Mouse (Mus musculus): ENCODE measurements around the gene Dennd6b.

The Dennd6b gene

GRCm38 (mm10) chr15:89152312-89152711 is 44.0 kb downstream of the Dennd6b start:
- no peak for DNase-seq

- DNase-seq, result no peak
Measured at GRCm38 (mm10) chr15:89150041-89150390, 46.3 kb downstream of the Dennd6b start.

- peak; percentile 48 for DNase-seq
Measured at GRCm38 (mm10) chr15:89149271-89150040, 46.8 kb downstream of the Dennd6b start, which contains the start of gene Mapk11. TSS of gene Mapk11 (minus strand) at chr15:89149628.

DNA sequence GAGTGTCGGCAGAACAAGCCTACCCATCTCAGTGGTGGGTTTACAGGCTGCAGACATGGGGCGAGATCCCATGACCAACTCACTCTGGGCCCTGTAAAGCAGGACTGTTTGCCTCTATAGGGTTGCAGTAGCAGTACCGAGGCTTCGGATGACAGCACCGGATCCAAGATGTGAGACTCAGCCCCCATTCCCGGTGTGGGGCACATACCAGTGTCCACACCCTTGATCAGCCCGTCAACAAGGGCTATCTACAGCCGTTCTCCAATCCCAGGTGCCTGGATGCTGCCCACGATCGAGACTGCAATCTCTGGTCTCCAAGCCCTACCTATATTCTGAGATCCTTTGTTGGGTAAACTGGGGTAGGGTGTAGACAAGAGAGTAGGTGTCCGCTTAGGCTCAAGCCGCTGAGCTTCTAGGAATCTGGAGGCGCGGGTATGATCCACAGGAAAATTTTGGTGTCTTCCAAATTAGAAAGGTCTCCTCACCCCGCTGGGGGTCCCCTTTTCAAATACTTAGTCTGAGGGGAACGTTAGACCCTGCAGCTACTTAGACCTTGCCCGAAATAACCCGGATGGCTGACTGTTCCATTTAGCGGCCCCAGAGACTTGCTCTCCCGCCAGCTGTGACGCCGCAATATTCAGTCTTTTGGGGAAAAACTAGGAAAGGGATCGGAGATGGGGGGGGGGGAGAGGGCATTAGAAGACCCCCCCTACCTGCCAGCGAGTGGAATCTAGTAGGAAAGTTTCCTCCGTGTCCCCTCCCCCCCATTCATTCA is 47.6 kb downstream of the Dennd6b start:
- DNase-seq, result no peak

- peak; percentile 50 for DNase-seq
Measured at GRCm38 (mm10) chr15:89147895-89148294, 48.4 kb downstream of the Dennd6b start.

- DNase-seq, result no peak
Measured at GRCm38 (mm10) chr15:89147456-89147855, 48.8 kb downstream of the Dennd6b start.

DNA sequence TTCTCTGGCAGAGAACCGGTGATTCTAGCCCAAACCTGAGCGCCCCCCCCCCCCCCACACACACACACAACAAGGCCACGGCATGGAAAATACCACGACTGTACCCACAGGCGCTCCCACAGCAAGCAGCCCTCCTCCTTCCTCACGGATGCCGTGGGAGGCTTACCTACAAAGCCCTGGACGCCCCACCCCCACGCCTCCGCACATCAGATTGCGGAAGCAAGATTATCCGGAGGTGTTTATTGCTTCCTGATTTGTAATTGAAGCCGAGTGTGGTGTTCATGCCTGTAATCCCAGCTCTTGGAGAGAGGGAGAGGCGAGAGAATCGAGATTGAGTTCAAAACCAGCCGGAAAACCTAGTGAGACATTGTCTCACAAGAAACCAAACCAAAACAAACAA is 49.3 kb downstream of the Dennd6b start:
- peak; percentile 41 for DNase-seq

- peak; percentile 53 for DNase-seq
Measured at GRCm38 (mm10) chr15:89146537-89146936, 49.8 kb downstream of the Dennd6b start.

DNA sequence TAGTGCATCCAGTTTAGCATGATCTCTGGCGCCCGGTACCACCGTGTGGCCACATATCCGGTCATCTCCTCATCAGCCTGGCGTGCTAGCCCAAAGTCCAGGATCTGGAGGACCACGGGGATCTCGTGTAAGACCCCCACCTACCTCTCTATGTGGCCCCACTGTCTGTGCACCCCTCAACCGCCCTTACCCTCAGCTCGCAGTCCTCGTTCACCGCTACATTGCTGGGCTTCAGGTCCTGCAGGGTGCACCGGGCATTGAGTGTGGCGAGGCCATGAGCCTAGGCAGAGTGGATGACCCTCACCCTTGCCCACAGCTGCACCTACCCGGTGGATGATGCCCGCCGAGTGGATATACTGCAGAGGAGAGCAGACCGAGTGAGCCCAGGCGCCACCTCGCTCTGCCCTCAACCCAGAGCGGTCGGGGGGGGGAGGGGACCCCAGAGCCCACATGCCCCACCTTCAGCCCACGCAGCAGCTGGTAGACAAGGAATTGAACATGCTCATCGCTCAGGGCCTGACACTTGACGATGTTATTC is 50.4 kb downstream of the Dennd6b start:
- DNase-seq, result no peak

GRCm38 (mm10) chr15:89144965-89145364 is 51.3 kb downstream of the Dennd6b start:
- DNase-seq, result no peak

DNA sequence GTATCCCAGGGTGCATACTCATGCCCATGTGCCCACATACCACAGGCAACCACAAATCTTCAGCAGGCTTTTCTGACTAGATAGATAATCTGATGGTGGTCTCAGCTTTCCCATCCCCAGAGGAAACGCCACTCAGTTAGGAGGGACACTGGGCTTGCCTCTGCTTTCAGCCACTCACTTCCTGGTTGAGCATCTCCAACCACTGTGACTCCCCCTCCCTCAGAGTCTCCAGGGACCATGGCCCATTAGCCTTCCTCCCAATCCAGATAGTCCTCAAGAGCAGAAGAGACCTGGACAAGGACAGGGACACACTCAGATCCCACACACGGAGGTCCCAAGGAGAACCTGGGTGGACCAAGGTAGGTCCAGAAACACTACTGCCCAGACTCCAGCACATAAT is 53.2 kb downstream of the Dennd6b start:
- DNase-seq, result no peak

DNA sequence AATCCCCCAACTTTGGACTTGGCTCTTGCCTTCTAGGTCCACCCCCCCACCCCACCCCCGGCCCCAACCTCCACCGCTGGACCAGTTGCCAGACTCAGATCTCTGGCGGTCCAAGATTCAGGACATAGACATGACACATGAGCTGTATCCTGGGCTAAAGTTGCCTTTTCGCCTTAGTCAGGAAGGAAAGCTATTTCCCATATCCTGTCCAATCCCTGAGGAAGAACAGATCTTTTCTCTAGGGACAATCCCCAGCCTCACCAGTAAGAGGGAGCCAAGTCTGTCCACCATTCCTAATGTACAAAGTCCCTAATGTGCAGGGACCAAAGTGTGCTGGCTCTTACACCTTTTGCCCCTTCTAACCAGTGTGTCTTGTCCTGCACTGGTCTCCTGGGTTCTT is 54.4 kb downstream of the Dennd6b start:
- peak; percentile 57 for DNase-seq

DNA sequence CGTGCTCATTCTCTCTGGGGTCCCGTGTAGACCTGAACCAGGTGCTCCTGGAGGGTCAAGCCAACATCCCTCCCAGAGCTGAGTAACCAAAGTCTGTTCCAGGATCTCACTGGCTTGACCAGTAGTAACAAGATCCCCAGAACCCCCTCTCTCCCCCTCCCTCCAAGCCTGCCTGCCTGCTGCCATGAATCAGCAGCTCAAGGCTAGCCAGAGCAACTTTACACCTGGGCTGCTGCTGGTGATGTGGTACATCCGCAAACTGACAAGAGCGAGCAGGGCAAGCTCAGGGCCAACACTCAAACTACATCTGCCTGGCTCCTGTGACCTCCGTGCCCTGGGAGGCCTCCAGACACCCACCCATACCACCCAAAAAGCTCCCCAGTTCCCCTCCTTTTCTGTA is 54.9 kb downstream of the Dennd6b start:
- DNase-seq, result no peak

GRCm38 (mm10) chr15:89140659-89141252 is 55.5 kb downstream of the Dennd6b start, which contains the start of gene Mapk12:
TSS of gene Mapk12 (minus strand) at chr15:89140703.
- peak; percentile 64 for DNase-seq

GRCm38 (mm10) chr15:89140048-89140658 is 56.1 kb downstream of the Dennd6b start:
- DNase-seq, result peak; percentile 59

DNA sequence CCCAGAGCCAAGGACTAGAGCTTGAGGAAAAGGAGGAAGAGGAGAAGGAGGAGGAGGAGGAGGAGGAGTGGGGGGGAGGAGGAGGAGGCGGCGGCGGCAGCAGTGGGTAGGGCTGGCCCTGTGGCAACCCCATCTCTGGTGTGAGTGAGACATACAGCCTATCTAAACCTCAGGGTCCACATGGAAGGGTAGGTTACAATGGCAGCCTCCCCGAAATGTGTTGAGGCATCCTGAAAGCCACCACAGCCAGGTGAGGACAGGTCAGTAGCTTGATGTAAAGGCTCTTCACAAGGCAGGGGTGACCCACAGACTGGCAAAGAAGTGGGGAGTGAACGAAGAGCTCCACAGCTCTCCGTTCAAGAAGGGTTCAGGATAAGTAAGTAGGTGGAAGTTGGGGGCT is 57.8 kb downstream of the Dennd6b start:
- DNase-seq, result no peak

GRCm38 (mm10) chr15:89138046-89138405 is 58.3 kb downstream of the Dennd6b start:
- no peak for DNase-seq

DNA sequence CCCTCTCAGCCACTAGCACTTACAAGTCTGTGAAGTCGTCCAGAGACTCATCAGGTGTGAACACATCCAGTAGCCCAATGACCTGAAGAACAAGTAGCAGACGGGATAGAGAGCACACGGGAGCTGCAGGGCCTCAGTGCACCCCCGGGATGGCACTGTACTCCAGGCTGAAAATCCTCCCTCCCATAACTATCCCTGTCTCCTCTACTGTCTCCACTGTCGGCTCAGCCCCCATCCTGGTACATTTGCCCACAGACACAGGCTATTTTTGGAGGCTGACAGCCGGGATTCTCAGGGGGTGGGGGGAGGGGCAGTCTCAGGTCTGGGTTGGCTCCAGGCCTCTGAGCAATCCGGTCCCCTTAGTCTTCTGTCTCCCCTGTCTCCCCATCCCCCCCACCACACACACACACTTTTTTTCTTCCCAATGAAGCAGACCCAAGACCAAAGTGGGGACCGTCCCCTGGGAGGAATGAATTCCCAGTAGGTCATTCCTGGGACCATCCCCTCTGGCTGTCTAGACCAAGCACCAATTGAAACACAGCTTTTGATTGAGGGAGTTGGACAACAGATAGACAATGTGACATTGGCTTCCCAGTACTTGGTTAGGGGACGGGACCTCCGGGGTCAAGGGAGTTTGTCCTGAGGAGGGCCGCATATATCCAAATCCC is 58.8 kb downstream of the Dennd6b start:
- DNase-seq, result no peak

- DNase-seq, result no peak
Measured at GRCm38 (mm10) chr15:89136461-89137155, 59.7 kb downstream of the Dennd6b start.

All from kidney, adult 9 months (tissue).